Mouse (Mus musculus) adrenal gland, postnatal 4 days (tissue): ENCODE measurements around the gene Gm44805. TPM values are rescaled to one million over a fixed set of nuclear protein-coding genes. Genes with fewer than 3 reads are reported as not detected.

Source experiments
- DNase-seq, 2 experiments: peaks; one replicate each; pipeline ENCODE4 v3.0.0; 2021 to 2022; ENCODE audit warnings: low spot score in 2 of 2, mixed read lengths in 2 of 2
- total RNA-seq, 2 experiments: library from RNA; stranded (reverse); gene quantifications; 2 replicates each; pipeline ENCODE4 v1.2.3; 2021

Gene Gm44805
- total RNA-seq, 2 experiments from 2014 or later, result 3.2 to 9.1 TPM

- no peak for DNase-seq
Observed at GRCm38 (mm10) chr7:19678901-19679300, 2.3 kb downstream of the Gm44805 start.

GRCm38 (mm10) chr7:19677872-19678271, 3.4 kb downstream of the Gm44805 start, which contains the start of gene Apoc2:
Gene Apoc2, minus strand, starts transcription at chr7:19677941.
- DNase-seq, result no peak

- DNase-seq, result no peak
Observed at GRCm38 (mm10) chr7:19676662-19677061, 4.6 kb downstream of the Gm44805 start.

- DNase-seq, result no peak
Observed at GRCm38 (mm10) chr7:19675824-19676223, 5.4 kb downstream of the Gm44805 start.

GRCm38 (mm10) chr7:19673083-19673699, 8.0 kb downstream of the Gm44805 start:
- no peak for DNase-seq

GRCm38 (mm10) chr7:19671511-19671910, 9.7 kb downstream of the Gm44805 start:
- no peak for DNase-seq

GRCm38 (mm10) chr7:19668947-19669721, 12.1 kb downstream of the Gm44805 start:
- peak; percentile 59 to 90 for DNase-seq

- DNase-seq, result no peak
Observed at GRCm38 (mm10) chr7:19667434-19667833, 13.8 kb downstream of the Gm44805 start.

GRCm38 (mm10) chr7:19666750-19667149, 14.5 kb downstream of the Gm44805 start:
- DNase-seq, result no peak

- peak; percentile 94 to 96 for DNase-seq
Observed at GRCm38 (mm10) chr7:19664955-19665841, 16.0 kb downstream of the Gm44805 start, which contains the start of gene Clptm1. Gene Clptm1, minus strand, starts transcription at chr7:19665033.

- no peak for DNase-seq
Observed at GRCm38 (mm10) chr7:19664455-19664954, 16.7 kb downstream of the Gm44805 start.

GRCm38 (mm10) chr7:19663940-19664339, 17.3 kb downstream of the Gm44805 start:
- no peak for DNase-seq

- DNase-seq, result no peak
Observed at GRCm38 (mm10) chr7:19652614-19653013, 28.6 kb downstream of the Gm44805 start.

- DNase-seq, result no peak
Observed at GRCm38 (mm10) chr7:19651063-19651786, 30.0 kb downstream of the Gm44805 start.

GRCm38 (mm10) chr7:19641223-19641622, 40.0 kb downstream of the Gm44805 start:
- DNase-seq, result no peak

- DNase-seq, result no peak
Observed at GRCm38 (mm10) chr7:19635074-19635827, 46.0 kb downstream of the Gm44805 start.

- DNase-seq, result peak; percentile 29 to 43
Observed at GRCm38 (mm10) chr7:19634591-19634990, 46.6 kb downstream of the Gm44805 start.

- no peak for DNase-seq
Observed at GRCm38 (mm10) chr7:19633855-19634254, 47.4 kb downstream of the Gm44805 start.

- no peak for DNase-seq
Observed at GRCm38 (mm10) chr7:19633197-19633596, 48.0 kb downstream of the Gm44805 start.

GRCm38 (mm10) chr7:19632720-19633119, 48.5 kb downstream of the Gm44805 start:
- DNase-seq, result no peak
